Mouse (Mus musculus): ENCODE measurements around the gene Gas8. TPM values are rescaled to one million over a fixed set of nuclear protein-coding genes. Genes with fewer than 3 reads are reported as not detected.
"Not testable (repeated sequence)": the region's sequence is repeated elsewhere in the genome, so short reads cannot be mapped to it uniquely, and the experiment has no call there.

Gas8 gene
- polyA plus RNA-seq (2012; rRNA removed): 40.7 and 42.9 TPM in 2 replicates

- under 1% methylated on average over 20 of the region's 20 CpGs for WGBS
- Histone ChIP-seq H3K4me3 (replicated peaks; ENCODE audit: insufficient read depth, low read depth, low read length) (peak within 1 kb of the TSS; percentile 69), H3K4me1 (ENCODE audit: control insufficient read depth, insufficient read depth, low read length) (peaks cover 2% of the 10 kb centered on the region; the same call in 1 of the 2 replicates), H3K27me3 (ENCODE audit: control insufficient read depth, insufficient read depth, low read length) (no peaks in the 10 kb centered on the region), H3K27ac (ENCODE audit: insufficient read depth, low read length) (no peak within 1 kb of the TSS)
- TF ChIP-seq POLR2A (IDR thresholded peaks at IDR 0.05; ENCODE audit: borderline replicate concordance, insufficient read depth, low read length): peak; percentile 73; the same call in 1 of the 2 replicates
- TF ChIP-seq CTCF (IDR thresholded peaks at IDR 0.05; ENCODE audit: borderline replicate concordance, insufficient read depth, low read depth, low read length): peak; percentile 45; the same call in 1 of the 2 replicates
- DNase-seq: peak; percentile 88 to 92
These were observed at the start of gene Gas8 for GRCm38 (mm10) chr8:123518667-123519066. TSS of gene Gas8 (plus strand) at chr8:123518834.

DNA sequence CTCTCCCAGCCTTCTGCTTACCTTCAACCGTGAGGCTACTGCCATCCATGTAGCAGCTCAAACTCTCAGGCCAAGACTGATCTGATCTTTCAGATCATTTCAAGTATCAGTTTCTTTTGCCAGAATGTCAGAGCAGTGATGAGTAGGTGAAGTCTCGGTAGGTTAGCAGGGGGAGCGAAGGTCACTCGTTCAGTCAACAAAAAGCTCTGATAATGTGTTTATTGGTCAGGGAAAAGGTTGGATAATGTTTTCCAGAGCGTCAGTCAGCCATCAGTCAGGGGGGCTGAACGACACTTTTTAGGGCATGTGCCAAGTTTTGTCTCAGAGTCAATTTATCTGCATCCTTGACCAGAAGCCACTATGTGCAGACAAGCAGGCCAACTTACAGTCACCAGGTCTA, 45.6 kb upstream of the Gas8 start:
- not testable (repeated sequence) for H3K4me1 ChIP-seq (ENCODE audit: control insufficient read depth, insufficient read depth, low read length); H3K27ac ChIP-seq (ENCODE audit: insufficient read depth, low read length); H3K27me3 ChIP-seq (ENCODE audit: control insufficient read depth, insufficient read depth, low read length); DNase-seq; H3K4me3 ChIP-seq (replicated peaks; ENCODE audit: insufficient read depth, low read depth, low read length)
- WGBS: 74% methylated on average over 6 of the region's 6 CpGs

DNA sequence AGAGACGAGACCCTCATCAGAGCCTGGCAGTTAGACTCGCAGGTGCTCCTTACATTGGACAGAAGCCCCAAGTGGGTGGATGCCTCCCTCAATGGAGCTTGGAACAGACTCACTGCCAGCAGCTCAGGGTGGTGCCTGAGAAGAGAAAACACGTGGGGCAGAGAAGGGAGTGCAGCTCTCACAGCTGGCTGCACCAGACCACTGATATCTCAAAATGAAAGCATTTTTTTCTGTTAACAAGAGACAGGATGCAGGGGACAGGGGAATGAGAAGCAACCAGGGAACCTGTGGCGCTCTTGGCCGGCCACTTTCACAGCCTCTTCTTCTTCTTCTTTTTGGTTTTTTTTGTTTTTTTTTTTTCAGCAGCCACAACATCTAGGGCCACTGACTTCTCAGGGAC, 44.1 kb upstream of the Gas8 start:
- WGBS: 64% methylated on average over 5 of the region's 5 CpGs
- H3K4me3 ChIP-seq (replicated peaks; ENCODE audit: insufficient read depth, low read depth, low read length); H3K27me3 ChIP-seq (ENCODE audit: control insufficient read depth, insufficient read depth, low read length); H3K27ac ChIP-seq (ENCODE audit: insufficient read depth, low read length); DNase-seq; H3K4me1 ChIP-seq (ENCODE audit: control insufficient read depth, insufficient read depth, low read length): not testable (repeated sequence)

- 5% methylated on average over 34 of the region's 34 CpGs for WGBS
- H3K4me1 ChIP-seq (ENCODE audit: control insufficient read depth, insufficient read depth, low read length): peaks cover 10% of the 10 kb centered on the region; the same call in 1 of the 2 replicates
- H3K27ac ChIP-seq (ENCODE audit: insufficient read depth, low read length): peak overlapping the region; percentile 67
- no peaks in the 10 kb centered on the region for H3K27me3 ChIP-seq (ENCODE audit: control insufficient read depth, insufficient read depth, low read length)
- DNase-seq: no peak
- peak overlapping the region; percentile 92 for H3K4me3 ChIP-seq (replicated peaks; ENCODE audit: insufficient read depth, low read depth, low read length)
- TF ChIP-seq POLR2A (IDR thresholded peaks at IDR 0.05; ENCODE audit: borderline replicate concordance, insufficient read depth, low read length): no peak
- TF ChIP-seq CTCF (IDR thresholded peaks at IDR 0.05; ENCODE audit: borderline replicate concordance, insufficient read depth, low read depth, low read length): no peak
These were observed 41.5 kb upstream of the Gas8 start for GRCm38 (mm10) chr8:123476911-123477736.

GRCm38 (mm10) chr8:123477737-123478258, 40.8 kb upstream of the Gas8 start, which contains the start of gene Afg3l1:
TSS of gene Afg3l1 (plus strand) at chr8:123477903.
- Histone ChIP-seq H3K4me3 (replicated peaks; ENCODE audit: insufficient read depth, low read depth, low read length) (peak within 1 kb of the TSS; percentile 92), H3K27ac (ENCODE audit: insufficient read depth, low read length) (peak within 1 kb of the TSS; percentile 85), H3K27me3 (ENCODE audit: control insufficient read depth, insufficient read depth, low read length) (no peaks in the 10 kb centered on the region), H3K4me1 (ENCODE audit: control insufficient read depth, insufficient read depth, low read length) (peaks cover 10% of the 10 kb centered on the region; the same call in 1 of the 2 replicates)
- peak; percentile 95 to 97 for DNase-seq
- TF ChIP-seq POLR2A (IDR thresholded peaks at IDR 0.05; ENCODE audit: borderline replicate concordance, insufficient read depth, low read length) (peak; percentile 74), CTCF (IDR thresholded peaks at IDR 0.05; ENCODE audit: borderline replicate concordance, insufficient read depth, low read depth, low read length) (no peak)
- WGBS: under 1% methylated on average over 58 of the region's 58 CpGs

- WGBS: 26% methylated on average over 16 of the region's 16 CpGs
- H3K27ac ChIP-seq (ENCODE audit: insufficient read depth, low read length): peak overlapping the region; percentile 85; the same call in 1 of the 2 replicates
- peaks cover 10% of the 10 kb centered on the region; the same call in 1 of the 2 replicates for H3K4me1 ChIP-seq (ENCODE audit: control insufficient read depth, insufficient read depth, low read length)
- H3K27me3 ChIP-seq (ENCODE audit: control insufficient read depth, insufficient read depth, low read length): no peaks in the 10 kb centered on the region
- TF ChIP-seq CTCF (IDR thresholded peaks at IDR 0.05; ENCODE audit: borderline replicate concordance, insufficient read depth, low read depth, low read length) (no peak), POLR2A (IDR thresholded peaks at IDR 0.05; ENCODE audit: borderline replicate concordance, insufficient read depth, low read length) (no peak)
- DNase-seq: peak in 1 of 2 experiments; percentile 24
- peak overlapping the region; percentile 92 for H3K4me3 ChIP-seq (replicated peaks; ENCODE audit: insufficient read depth, low read depth, low read length)
These were observed 40.0 kb upstream of the Gas8 start for GRCm38 (mm10) chr8:123478456-123479218.

- Histone ChIP-seq H3K27ac (ENCODE audit: insufficient read depth, low read length) (no peak overlapping the region), H3K4me3 (replicated peaks; ENCODE audit: insufficient read depth, low read depth, low read length) (no peak overlapping the region), H3K27me3 (ENCODE audit: control insufficient read depth, insufficient read depth, low read length) (no peaks in the 10 kb centered on the region), H3K4me1 (ENCODE audit: control insufficient read depth, insufficient read depth, low read length) (peaks cover 6% of the 10 kb centered on the region; the same call in 1 of the 2 replicates)
- no peak for DNase-seq
- TF ChIP-seq CTCF (IDR thresholded peaks at IDR 0.05; ENCODE audit: borderline replicate concordance, insufficient read depth, low read depth, low read length) (peak; percentile 53; the same call in 1 of the 2 replicates), POLR2A (IDR thresholded peaks at IDR 0.05; ENCODE audit: borderline replicate concordance, insufficient read depth, low read length) (no peak)
- 85% methylated on average over 7 of the region's 7 CpGs for WGBS
These were observed 36.0 kb upstream of the Gas8 start for GRCm38 (mm10) chr8:123482627-123483026.

Measured in cerebellum, adult 2 months (tissue).